Mouse (Mus musculus): ENCODE results near the gene Prtn3. TPM values are rescaled to one million over a fixed set of nuclear protein-coding genes. Genes with fewer than 3 reads are reported as not detected.

Gene Prtn3
- polyA plus RNA-seq, 1 experiment: 0.22 TPM

DNA sequence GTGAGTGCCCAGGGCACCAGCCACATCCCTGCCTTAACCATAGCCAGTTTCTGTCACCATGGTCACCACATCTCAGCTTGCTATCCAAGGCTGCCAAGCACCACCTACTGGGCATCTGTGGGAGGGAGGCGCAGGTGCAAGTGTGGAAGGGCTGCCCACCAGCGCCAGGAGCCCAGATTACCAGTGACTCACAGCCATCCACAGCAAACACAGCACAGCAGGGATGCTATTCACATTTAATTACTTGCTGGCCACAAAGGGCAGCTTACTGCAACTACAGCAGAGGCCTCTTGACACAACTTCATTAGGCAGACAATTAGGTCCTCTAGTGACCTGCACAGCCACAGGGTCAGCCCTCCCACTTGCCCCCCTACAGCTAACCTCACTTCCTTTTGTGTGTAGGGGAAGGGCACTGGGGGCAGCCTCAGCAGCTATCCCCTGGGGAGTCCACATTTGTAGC lies 26.7 kb downstream of the Prtn3 start:
- H3K36me3 ChIP-seq (ENCODE audit: control insufficient read depth, insufficient read depth): peaks cover 4% of the 10 kb centered on the region
- no peak overlapping the region for H3K4me2 ChIP-seq (ENCODE audit: low read depth)
- no peaks in the 10 kb centered on the region for H3K27me3 ChIP-seq (ENCODE audit: control insufficient read depth, insufficient read depth, insufficient read length)
- H3K4me3 ChIP-seq: no peak overlapping the region
- no peaks in the 10 kb centered on the region for H3K79me2 ChIP-seq (ENCODE audit: control insufficient read depth, insufficient read depth)
- H3ac ChIP-seq (ENCODE audit: control insufficient read depth, insufficient read length): no peak overlapping the region
- peak in 2 of 3 experiments; percentile 81 to 82 for TF ChIP-seq MYOD1 (IDR thresholded peaks at IDR 0.05; ENCODE audit: control insufficient read depth in 1 of 3, insufficient read length in 2 of 3, low read depth in 2 of 3)
- TF ChIP-seq MYOG (IDR thresholded peaks at IDR 0.05; ENCODE audit: control insufficient read depth in 1 of 3, insufficient read depth in 1 of 3, insufficient read length in 2 of 3, low read depth in 2 of 3): peak in 2 of 3 experiments; percentile 42 to 49
- no peak for TF ChIP-seq MAX (IDR thresholded peaks at IDR 0.05; ENCODE audit: low read depth)

DNA sequence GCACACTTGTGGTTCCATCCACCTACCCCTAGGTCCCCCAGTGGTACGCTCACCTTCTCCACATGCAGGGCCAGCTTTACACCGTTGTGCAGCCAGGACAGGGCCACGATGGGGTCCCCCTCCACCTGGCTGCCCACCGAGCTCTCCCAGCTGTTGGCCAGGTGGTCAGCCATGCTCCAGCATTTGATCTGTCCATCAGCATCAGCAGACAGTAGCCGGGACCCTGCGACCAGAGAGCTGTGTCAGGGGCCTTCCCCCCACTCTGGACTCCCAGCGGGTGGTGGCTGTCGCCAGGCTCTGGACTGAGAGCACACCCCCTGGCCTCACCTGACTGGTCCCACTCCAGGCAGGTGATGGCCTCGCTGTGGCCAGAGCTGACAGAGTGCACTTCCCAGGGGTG lies 32.4 kb downstream of the Prtn3 start:
- H3K4me3 ChIP-seq: no peak overlapping the region
- no peak overlapping the region for H3K4me2 ChIP-seq (ENCODE audit: low read depth)
- TF ChIP-seq USF1 (IDR thresholded peaks at IDR 0.05; ENCODE audit: low read depth) (no peak), TCF3 (IDR thresholded peaks at IDR 0.05; ENCODE audit: insufficient read length, low read depth) (no peak), MAX (IDR thresholded peaks at IDR 0.05; ENCODE audit: low read depth) (no peak), E2F4 (IDR thresholded peaks at IDR 0.05; ENCODE audit: insufficient read depth) (no peak), TCF12 (IDR thresholded peaks at IDR 0.05; ENCODE audit: insufficient read depth, poor library complexity, severe bottlenecking) (no peak), CEBPB (IDR thresholded peaks at IDR 0.05; ENCODE audit: insufficient read depth, poor library complexity, severe bottlenecking) (no peak), REST (IDR thresholded peaks at IDR 0.05; ENCODE audit: insufficient read depth, insufficient read length) (no peak), MYOG (IDR thresholded peaks at IDR 0.05; ENCODE audit: control insufficient read depth in 1 of 3, insufficient read depth in 1 of 3, insufficient read length in 2 of 3, low read depth in 2 of 3) (no peak)
- no peaks in the 10 kb centered on the region for H3K27me3 ChIP-seq (ENCODE audit: control insufficient read depth, insufficient read depth, insufficient read length)
- H3K36me3 ChIP-seq (ENCODE audit: control insufficient read depth, insufficient read depth): peaks cover 4% of the 10 kb centered on the region
- no peaks in the 10 kb centered on the region for H3K79me2 ChIP-seq (ENCODE audit: control insufficient read depth, insufficient read depth)
- H3ac ChIP-seq (ENCODE audit: control insufficient read depth, insufficient read length): no peak overlapping the region

DNA sequence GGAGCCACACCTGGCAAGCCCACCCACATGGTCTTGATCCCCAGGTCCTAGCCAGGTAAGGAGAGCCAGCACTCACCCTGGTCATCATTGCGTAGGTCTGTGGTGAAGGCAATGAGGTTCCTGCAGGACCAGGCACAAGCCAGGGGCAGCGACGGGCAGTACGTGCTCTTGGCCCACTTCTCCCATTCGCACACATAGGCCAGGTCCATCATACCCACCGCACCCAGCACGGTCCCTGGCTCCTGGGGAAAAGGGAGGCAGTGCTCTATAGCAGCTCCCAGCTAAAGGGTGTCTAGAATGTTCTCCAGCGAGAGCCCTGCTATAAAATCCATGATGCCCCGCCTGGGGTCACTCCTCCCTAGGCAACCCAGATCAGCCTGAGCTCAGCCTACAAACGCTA lies 33.1 kb downstream of the Prtn3 start:
- H3K4me2 ChIP-seq (ENCODE audit: low read depth): no peak overlapping the region
- H3K79me2 ChIP-seq (ENCODE audit: control insufficient read depth, insufficient read depth): no peaks in the 10 kb centered on the region
- no peak for TF ChIP-seq MAX (IDR thresholded peaks at IDR 0.05; ENCODE audit: low read depth)
- no peak for TF ChIP-seq REST (IDR thresholded peaks at IDR 0.05; ENCODE audit: insufficient read depth, insufficient read length)
- TF ChIP-seq SRF (IDR thresholded peaks at IDR 0.05; ENCODE audit: control insufficient read depth, insufficient read length, low read depth): no peak
- TF ChIP-seq POLR2A (IDR thresholded peaks at IDR 0.05; ENCODE audit: insufficient read length, low read depth): no peak
- TF ChIP-seq MYOD1 (IDR thresholded peaks at IDR 0.05; ENCODE audit: control insufficient read depth in 1 of 3, insufficient read length in 2 of 3, low read depth in 2 of 3): no peak
- TF ChIP-seq USF1 (IDR thresholded peaks at IDR 0.05; ENCODE audit: low read depth): no peak
- no peak for TF ChIP-seq POLR2AphosphoS2 (IDR thresholded peaks at IDR 0.05; ENCODE audit: insufficient read length, low read depth)
- TF ChIP-seq E2F4 (IDR thresholded peaks at IDR 0.05; ENCODE audit: insufficient read depth): no peak
- TF ChIP-seq TCF12 (IDR thresholded peaks at IDR 0.05; ENCODE audit: insufficient read depth, poor library complexity, severe bottlenecking): no peak
- TF ChIP-seq TCF3 (IDR thresholded peaks at IDR 0.05; ENCODE audit: insufficient read length, low read depth): no peak
- TF ChIP-seq MYOG (IDR thresholded peaks at IDR 0.05; ENCODE audit: control insufficient read depth in 1 of 3, insufficient read depth in 1 of 3, insufficient read length in 2 of 3, low read depth in 2 of 3): no peak
- no peak for TF ChIP-seq CEBPB (IDR thresholded peaks at IDR 0.05; ENCODE audit: insufficient read depth, poor library complexity, severe bottlenecking)
- H3ac ChIP-seq (ENCODE audit: control insufficient read depth, insufficient read length): no peak overlapping the region
- H3K4me3 ChIP-seq: no peak overlapping the region
- peaks cover 4% of the 10 kb centered on the region for H3K36me3 ChIP-seq (ENCODE audit: control insufficient read depth, insufficient read depth)
- no peaks in the 10 kb centered on the region for H3K27me3 ChIP-seq (ENCODE audit: control insufficient read depth, insufficient read depth, insufficient read length)

DNA sequence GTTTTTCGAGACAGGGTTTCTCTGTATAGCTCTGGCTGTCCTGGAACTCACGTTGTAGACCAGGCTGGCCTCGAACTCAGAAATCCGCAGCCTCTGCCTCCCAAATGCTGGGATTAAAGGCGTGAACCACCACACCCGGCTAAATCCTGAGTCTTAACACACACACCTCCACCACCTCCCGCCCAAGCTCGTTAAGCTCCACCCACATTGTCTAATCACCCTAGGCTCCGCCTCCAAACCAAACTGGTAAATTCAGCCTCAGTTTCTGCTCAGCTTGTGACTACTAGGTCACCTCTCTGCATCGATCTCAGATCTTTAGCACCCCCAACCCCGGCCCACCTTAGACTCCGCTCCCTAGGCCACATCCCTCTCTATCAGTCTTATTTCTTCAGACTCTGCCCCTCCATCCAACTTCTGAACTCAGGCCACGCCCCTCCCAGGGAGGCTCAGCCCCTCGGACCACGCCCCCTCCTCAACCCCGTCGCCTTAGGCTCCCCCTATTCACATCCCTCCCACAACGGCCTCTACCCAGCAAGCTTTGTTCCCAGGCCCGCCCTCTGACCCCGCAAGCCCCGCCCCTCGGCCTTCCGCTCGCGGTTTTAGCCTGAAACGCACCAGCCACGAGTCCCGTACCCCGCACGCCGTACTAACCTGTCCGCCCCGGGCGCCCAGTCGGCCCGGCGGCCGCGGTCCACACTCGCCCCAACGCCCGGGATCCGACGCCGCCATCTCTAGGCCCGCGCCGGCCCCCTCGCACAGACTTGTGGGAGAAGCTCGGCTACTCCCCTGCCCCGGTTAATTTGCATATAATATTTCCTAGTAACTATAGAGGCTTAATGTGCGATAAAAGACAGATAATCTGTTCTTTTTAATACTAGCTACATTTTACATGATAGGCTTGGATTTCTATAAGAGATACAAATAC lies 34.2 kb downstream of the Prtn3 start, which contains the start of gene Med16:
Med16 (minus strand) TSS at position 757 of the 925 bp plus-strand sequence.
- no peaks in the 10 kb centered on the region for H3K79me2 ChIP-seq (ENCODE audit: control insufficient read depth, insufficient read depth)
- peak within 1 kb of the TSS; percentile 67 for H3ac ChIP-seq (ENCODE audit: control insufficient read depth, insufficient read length)
- H3K4me2 ChIP-seq (ENCODE audit: low read depth): peak within 1 kb of the TSS; percentile 69
- no peaks in the 10 kb centered on the region for H3K27me3 ChIP-seq (ENCODE audit: control insufficient read depth, insufficient read depth, insufficient read length)
- TF ChIP-seq MYOD1 (IDR thresholded peaks at IDR 0.05; ENCODE audit: control insufficient read depth in 1 of 3, insufficient read length in 2 of 3, low read depth in 2 of 3) (no peak), CEBPB (IDR thresholded peaks at IDR 0.05; ENCODE audit: insufficient read depth, poor library complexity, severe bottlenecking) (no peak), POLR2A (IDR thresholded peaks at IDR 0.05; ENCODE audit: insufficient read length, low read depth) (peak; percentile 36), TCF12 (IDR thresholded peaks at IDR 0.05; ENCODE audit: insufficient read depth, poor library complexity, severe bottlenecking) (no peak), SRF (IDR thresholded peaks at IDR 0.05; ENCODE audit: control insufficient read depth, insufficient read length, low read depth) (peak; percentile 35), POLR2AphosphoS2 (IDR thresholded peaks at IDR 0.05; ENCODE audit: insufficient read length, low read depth) (no peak), E2F4 (IDR thresholded peaks at IDR 0.05; ENCODE audit: insufficient read depth) (no peak)
- peak within 1 kb of the TSS; percentile 30 for H3K4me3 ChIP-seq
- H3K36me3 ChIP-seq (ENCODE audit: control insufficient read depth, insufficient read depth): peaks cover 4% of the 10 kb centered on the region

Data from myocyte (in vitro differentiated cells).